In genomic region chr5:119188476-119188875, GRCm38 (mm10) we compare ENCODE assay signal across 24 mouse cellular contexts.
DNase-seq lines count a peak whose midpoint lies in the region; ATAC-seq lines count a peak whose summit lies in the region.
"Had no signal": no experiment of that assay in that cellular context is flagged by ENCODE, and none has a peak within 500 bp of the region (broad histone marks: within the 10 kb centered on the region; RNA-seq: fewer than 3 reads in every experiment).

No protein-coding gene starts in this region.

- no peak overlapping the region for H3K4me2 ChIP-seq in limb, embryonic 15.5 days
- H3K4me2 ChIP-seq: embryonic facial prominence, embryonic 15.5 days; hindbrain, embryonic 15.5 days; intestine, embryonic 15.5 days; neural tube, embryonic 15.5 days; stomach, embryonic 15.5 days had no signal

- H3K4me3 ChIP-seq in limb, embryonic 15.5 days = no peak overlapping the region
- H3K4me3 ChIP-seq in limb, embryonic 10.5 days = no peak overlapping the region
- H3K4me3 ChIP-seq: embryonic facial prominence, embryonic 15.5 days; heart, embryonic 10.5 days; hindbrain, embryonic 15.5 days; intestine, embryonic 15.5 days; layer of hippocampus, adult 2 months; megakaryocyte, embryonic 14.5 days; neural tube, embryonic 15.5 days; stomach, embryonic 15.5 days had no signal

- no peaks in the 10 kb centered on the region for H3K36me3 ChIP-seq in limb, embryonic 15.5 days
- no peaks in the 10 kb centered on the region for H3K36me3 ChIP-seq in limb, embryonic 10.5 days
- H3K36me3 ChIP-seq: embryonic facial prominence, embryonic 15.5 days; heart, embryonic 10.5 days; hindbrain, embryonic 15.5 days; intestine, embryonic 15.5 days; neural tube, embryonic 15.5 days; stomach, embryonic 15.5 days had no signal

- no peaks in the 10 kb centered on the region for H3K9me3 ChIP-seq in limb, embryonic 15.5 days
- no peaks in the 10 kb centered on the region for H3K9me3 ChIP-seq in limb, embryonic 10.5 days (replicated peaks)
- H3K9me3 ChIP-seq: embryonic facial prominence, embryonic 15.5 days; heart, embryonic 10.5 days; hindbrain, embryonic 15.5 days; intestine, embryonic 15.5 days; neural tube, embryonic 15.5 days; stomach, embryonic 15.5 days had no signal

- H3K27ac ChIP-seq in limb, embryonic 15.5 days = no peak overlapping the region
- H3K27ac ChIP-seq in limb, embryonic 10.5 days = no peak overlapping the region
- H3K27ac ChIP-seq: embryonic facial prominence, embryonic 15.5 days; heart, embryonic 10.5 days; hindbrain, embryonic 15.5 days; intestine, embryonic 15.5 days; layer of hippocampus, adult 2 months; liver, embryonic 14.5 days; neural tube, embryonic 15.5 days; stomach, embryonic 15.5 days had no signal

- ATAC-seq in limb, embryonic 15.5 days (ENCODE audit: insufficient number of reproducible peaks, low FRiP score, low TSS enrichment, low read depth) = 0 out of 2 replicates have a peak, but pooled peaks have one; percentile 35
- ATAC-seq: forebrain, embryonic 14.5 days; intestine, embryonic 15.5 days had no signal

- H3K27me3 ChIP-seq in limb, embryonic 15.5 days = peaks cover 6% of the 10 kb centered on the region; the same call in 1 of the 2 replicates
- H3K27me3 ChIP-seq in limb, embryonic 10.5 days (ENCODE audit: low read depth, poor library complexity, severe bottlenecking) = peaks cover 11% of the 10 kb centered on the region; the same call in 1 of the 2 replicates
- H3K27me3 ChIP-seq: embryonic facial prominence, embryonic 15.5 days; hindbrain, embryonic 15.5 days; intestine, embryonic 15.5 days; megakaryocyte, embryonic 14.5 days; neural tube, embryonic 15.5 days; stomach, embryonic 15.5 days had no signal

- peaks cover 11% of the 10 kb centered on the region; the same call in 1 of the 2 replicates for H3K4me1 ChIP-seq in limb, embryonic 15.5 days
- 0 out of 2 replicates have a peak, but pooled peaks cover 8% of the 10 kb centered on the region for H3K4me1 ChIP-seq in limb, embryonic 10.5 days
- H3K4me1 ChIP-seq: heart, embryonic 10.5 days; hindbrain, embryonic 15.5 days; megakaryocyte, embryonic 14.5 days; stomach, embryonic 15.5 days had no signal

- no peak overlapping the region for H3K9ac ChIP-seq in limb, embryonic 15.5 days
- H3K9ac ChIP-seq: embryonic facial prominence, embryonic 15.5 days; hindbrain, embryonic 15.5 days; intestine, embryonic 15.5 days; liver, embryonic 14.5 days; neural tube, embryonic 15.5 days; stomach, embryonic 15.5 days had no signal

- intact Hi-C loops in heart, postnatal 10 days (cut with DNase I) = no loop called here

- 23% methylated on average over 6 of the region's 6 CpGs for WGBS in limb, embryonic 15.5 days
- 35% methylated on average over 6 of the region's 6 CpGs for WGBS in limb, embryonic 10.5 days

- no peak for DNase-seq in limb, embryonic 10.5 days (ENCODE audit: low spot score)
- peak; percentile 7 for DNase-seq in 3T3-L1 (ENCODE audit: low read depth, low spot score)
- peak; percentile 24 for DNase-seq in Muller cell, postnatal 12 days (ENCODE audit: inconsistent ontology term)
- DNase-seq in embryo, embryonic 11 days = peak; percentile 43
- DNase-seq in heart, postnatal 10 days = no peak
- DNase-seq in left cerebral cortex, adult 11 months (ENCODE audit: low spot score) = no peak
- DNase-seq: adrenal gland, postnatal 25 days; cerebellum, adult 9-10 months; kidney, postnatal 10 days; layer of hippocampus, postnatal 36 days; lung, postnatal 14 days; right cerebral cortex, adult 18-20 months; thymus, postnatal 4 days had no signal

Comparison
In these comparisons a context has a peak if more than half of its experiments do, and no peak if none do; other contexts are left out.
1. DNase-seq: peak in 3T3-L1 (single experiment), Muller cell, postnatal 12 days (single experiment) and embryo, embryonic 11 days (single experiment); none in limb, embryonic 10.5 days (single experiment), heart, postnatal 10 days (0 of 2) and left cerebral cortex, adult 11 months (single experiment).